Mouse (Mus musculus) heart, embryonic 16.5 days (tissue): Measurements from ENCODE around the gene Itpr1. TPM values are rescaled to one million over a fixed set of nuclear protein-coding genes. Genes with fewer than 3 reads are reported as not detected.
A peak's percentile ranks its signal among the peaks of the same experiment; 100 is the strongest.

ENCODE experiments used
- ATAC-seq: fragments of 200-750 bp; cut with Nextera tagmentation; replicated peaks from 2 replicates; pipeline ENCODE4 v1.8.0; 2017; ENCODE audit warnings: moderate number of reproducible peaks; ENCODE audit not compliant: insufficient read depth, low FRiP score; ENCODE audit errors: extremely low read depth
- H3K27ac ChIP-seq: fragments of 300-500 bp; sonication (generic); 2 replicates; pipeline ENCODE4 v1.5.1; 2014; ENCODE audit warnings: mild to moderate bottlenecking, low read length, control low read depth, moderate library complexity
- H3K27me3 ChIP-seq: fragments of 300-500 bp; sonication (generic); 2 replicates; pipeline ENCODE4 v1.6.1; 2014; ENCODE audit warnings: low read length, mixed read lengths; ENCODE audit not compliant: control insufficient read depth, insufficient read depth
- H3K36me3 ChIP-seq: fragments of 300-500 bp; sonication (generic); 2 replicates; pipeline ENCODE4 v1.6.1; 2014; ENCODE audit not compliant: control insufficient read depth, insufficient read depth
- H3K4me1 ChIP-seq: fragments of 300-500 bp; sonication (generic); 2 replicates; pipeline ENCODE4 v1.6.1; 2014; ENCODE audit warnings: low read length, mixed read lengths; ENCODE audit not compliant: control insufficient read depth, insufficient read depth
- H3K4me2 ChIP-seq: fragments of 300-500 bp; sonication (generic); 2 replicates; pipeline ENCODE4 v1.6.1; 2014; ENCODE audit warnings: low read depth, mild to moderate bottlenecking, control low read depth, low read length
- H3K4me3 ChIP-seq: fragments of 300-500 bp; sonication (generic); 2 replicates; pipeline ENCODE4 v1.5.1; 2014; ENCODE audit warnings: mild to moderate bottlenecking, control low read depth, low read length
- H3K9ac ChIP-seq: fragments of 300-500 bp; sonication (generic); 2 replicates; pipeline ENCODE4 v1.6.1; 2014; ENCODE audit warnings: low read length, control low read depth
- H3K9me3 ChIP-seq: fragments of 300-500 bp; sonication (generic); replicated peaks from 2 replicates; pipeline ENCODE4 v1.6.1; 2016; ENCODE audit warnings: low read length; ENCODE audit not compliant: control insufficient read depth
- WGBS: fragments of 180-500 bp; shearing (Covaris S2); extraction: QIAGEN DNeasy Blood & Tissue Kit; methylation state at CpG from one replicate; pipeline ENCODE4 v1.1.7; 2014; 5-methylcytosine and 5-hydroxymethylcytosine counted together
- polyA plus RNA-seq: library from polyadenylated mRNA; unstranded; fragments of >200 nt; fragmentation: Nextera tagmentation; extraction: Ambion mirVana; gene quantifications from 2 replicates; pipeline ENCODE4 v1.2.1, GENCODE M21; 2015

Itpr1 gene
- polyA plus RNA-seq, 1 experiment from 2014 or later: 10.8 TPM

DNA sequence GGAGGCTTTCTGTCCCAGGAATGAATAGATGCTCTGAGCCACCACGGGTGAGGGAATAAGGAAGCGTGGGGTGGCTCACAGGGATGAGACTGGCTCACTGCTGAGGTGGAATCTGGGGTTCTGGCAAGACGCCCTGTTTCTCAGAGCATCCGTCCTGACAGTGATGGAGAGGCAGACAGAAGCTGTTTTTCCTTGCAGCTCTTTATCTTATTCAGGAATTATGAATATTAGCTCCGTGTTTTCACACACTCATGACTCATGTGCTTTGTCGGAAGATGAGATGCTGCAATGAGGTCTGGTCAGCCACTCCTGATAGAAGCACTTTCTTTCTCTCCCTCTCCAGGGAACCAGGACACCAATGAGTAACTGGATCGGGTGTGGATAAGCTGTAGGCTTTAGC is 231.5 kb downstream of the Itpr1 start:
- Histone ChIP-seq H3K9ac (no peak overlapping the region), H3K9me3 (peaks cover 4% of the 10 kb centered on the region; the same call in 1 of the 2 replicates), H3K27me3 (no peaks in the 10 kb centered on the region), H3K4me3 (no peak overlapping the region), H3K27ac (no peak overlapping the region), H3K4me2 (no peak overlapping the region), H3K36me3 (peaks cover 17% of the 10 kb centered on the region), H3K4me1 (peaks cover 14% of the 10 kb centered on the region)
- ATAC-seq: no peak
- WGBS: 55% methylated on average over 7 of the region's 7 CpGs

DNA sequence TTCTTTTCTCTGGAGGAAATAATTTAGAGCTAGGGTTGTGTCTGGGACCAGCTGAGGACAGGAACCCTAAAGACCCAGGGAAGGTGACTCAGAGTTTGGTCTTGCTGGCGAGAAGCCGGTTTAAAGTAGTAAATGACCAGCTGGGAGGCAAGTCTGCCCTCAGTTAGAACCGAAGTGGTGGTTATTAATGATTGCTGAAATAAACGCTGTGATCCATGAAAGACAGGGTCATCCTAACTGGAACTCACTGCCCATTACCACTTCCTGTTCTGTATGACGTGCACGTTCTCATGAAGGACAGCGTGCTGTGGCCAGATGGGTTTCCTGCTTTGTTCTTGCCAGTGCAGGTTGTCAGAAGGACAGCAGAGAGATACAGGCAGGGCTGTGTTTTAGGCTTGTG is 232.1 kb downstream of the Itpr1 start:
- no peak overlapping the region for H3K4me2 ChIP-seq
- no peak overlapping the region for H3K4me3 ChIP-seq
- no peaks in the 10 kb centered on the region for H3K27me3 ChIP-seq
- H3K9ac ChIP-seq: no peak overlapping the region
- peaks cover 14% of the 10 kb centered on the region for H3K4me1 ChIP-seq
- WGBS: 68% methylated on average over 7 of the region's 7 CpGs
- no peak for ATAC-seq
- no peak overlapping the region for H3K27ac ChIP-seq
- peaks cover 4% of the 10 kb centered on the region; the same call in 1 of the 2 replicates for H3K9me3 ChIP-seq
- H3K36me3 ChIP-seq: peaks cover 18% of the 10 kb centered on the region

DNA sequence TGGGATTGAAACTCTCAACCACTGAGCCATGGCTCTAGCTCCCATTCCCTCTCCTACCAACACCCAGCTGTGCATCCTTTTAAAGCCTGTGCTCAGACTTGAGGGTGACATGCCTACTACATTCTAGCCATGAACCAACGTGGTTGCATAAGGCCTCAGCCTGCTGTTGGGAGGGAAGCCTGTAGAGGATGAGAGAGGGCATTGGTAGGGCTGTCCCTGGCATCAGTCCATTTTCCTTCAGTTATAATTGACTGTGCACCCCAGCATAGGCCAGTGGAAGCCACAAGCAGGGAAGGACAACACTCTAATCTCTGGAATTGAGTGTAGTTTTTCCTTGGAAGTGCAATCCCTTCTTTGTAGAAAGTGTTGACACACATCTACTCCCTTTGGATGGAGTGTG is 233.9 kb downstream of the Itpr1 start:
- Histone ChIP-seq H3K9ac (no peak overlapping the region), H3K27ac (peak overlapping the region; percentile 76), H3K4me2 (no peak overlapping the region), H3K27me3 (no peaks in the 10 kb centered on the region), H3K4me1 (peaks cover 20% of the 10 kb centered on the region), H3K4me3 (no peak overlapping the region), H3K36me3 (peaks cover 4% of the 10 kb centered on the region), H3K9me3 (no peaks in the 10 kb centered on the region)
- ATAC-seq: no peak
- 63% methylated on average over 1 of the region's 1 CpGs for WGBS

DNA sequence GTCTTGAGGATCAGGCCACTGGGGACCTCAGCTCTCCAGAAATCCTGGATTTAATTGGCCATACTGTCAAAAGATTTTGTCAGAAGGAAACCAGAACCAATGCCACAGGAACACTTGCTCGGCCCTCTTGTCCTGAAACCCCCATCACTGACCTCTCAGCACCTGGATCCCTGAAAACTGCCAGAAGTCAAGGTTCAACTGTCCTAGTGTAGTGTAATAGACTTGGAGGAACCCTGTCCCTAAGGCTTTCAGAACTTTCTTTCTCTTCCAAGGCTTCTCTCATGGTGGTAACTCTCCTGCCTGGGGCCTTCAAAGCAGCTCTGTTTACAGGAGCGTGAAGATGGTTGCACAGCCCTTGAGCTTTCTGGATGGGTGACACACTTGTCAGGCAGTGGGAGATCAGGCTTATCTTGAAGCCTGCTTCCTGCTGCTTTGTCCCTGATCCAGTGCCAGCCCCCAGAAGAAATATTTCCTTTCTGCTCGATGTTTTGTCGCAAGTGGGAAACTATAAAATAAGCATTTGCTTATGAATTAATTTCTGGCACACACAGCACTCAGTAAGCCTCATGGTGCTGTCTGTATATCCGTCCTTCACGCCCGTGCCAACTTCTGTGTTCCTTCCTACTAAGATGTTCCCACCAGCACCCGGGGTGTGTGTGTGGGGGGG is 234.4 kb downstream of the Itpr1 start:
- Histone ChIP-seq H3K27me3 (no peaks in the 10 kb centered on the region), H3K4me1 (peaks cover 20% of the 10 kb centered on the region), H3K9me3 (no peaks in the 10 kb centered on the region), H3K27ac (peak overlapping the region; percentile 76), H3K4me3 (no peak overlapping the region), H3K36me3 (0 out of 2 replicates have a peak, but pooled peaks cover 3% of the 10 kb centered on the region), H3K9ac (no peak overlapping the region), H3K4me2 (no peak overlapping the region)
- 37% methylated on average over 8 of the region's 8 CpGs for WGBS
- ATAC-seq: peak; percentile 39

DNA sequence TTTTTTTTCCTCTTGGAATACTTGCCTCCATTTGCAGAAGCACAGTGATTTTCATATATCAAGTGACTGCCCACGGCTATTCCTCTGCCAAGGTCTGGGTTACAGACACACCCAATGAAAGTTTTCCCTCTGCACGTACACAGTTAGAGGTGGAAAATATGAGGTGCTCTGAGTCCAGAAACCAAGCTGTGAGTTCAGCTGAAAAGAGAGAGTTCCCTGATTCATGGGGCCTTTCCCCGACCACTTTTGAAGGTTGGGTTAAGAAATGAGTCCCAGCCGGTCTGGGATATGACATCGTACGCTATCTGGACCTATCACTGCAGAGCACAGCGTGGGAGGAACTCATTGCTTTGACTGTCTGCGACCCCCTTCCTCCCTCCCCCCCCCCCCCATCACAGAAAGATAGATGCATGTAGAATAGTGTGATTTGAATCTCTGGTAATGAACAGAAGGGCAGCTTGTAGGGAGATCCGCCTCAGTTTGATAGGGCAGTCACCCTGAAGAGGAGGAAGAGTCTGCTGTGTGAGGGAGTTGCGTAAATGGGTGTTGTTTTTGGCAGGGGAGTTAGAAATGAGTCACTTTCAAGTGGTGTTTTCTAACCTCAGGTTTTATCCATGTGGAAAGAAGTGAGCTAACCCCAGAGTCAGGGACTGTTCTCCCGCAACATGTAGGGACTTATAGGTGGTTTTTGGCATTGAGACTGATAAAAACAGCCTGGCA is 235.3 kb downstream of the Itpr1 start:
- WGBS: 49% methylated on average over 11 of the region's 11 CpGs
- Histone ChIP-seq H3K9ac (no peak overlapping the region), H3K36me3 (0 out of 2 replicates have a peak, but pooled peaks cover 3% of the 10 kb centered on the region), H3K4me1 (peaks cover 20% of the 10 kb centered on the region), H3K27me3 (no peaks in the 10 kb centered on the region), H3K27ac (peak overlapping the region; percentile 76), H3K4me3 (no peak overlapping the region), H3K4me2 (no peak overlapping the region), H3K9me3 (no peaks in the 10 kb centered on the region)
- ATAC-seq: peak; percentile 65

DNA sequence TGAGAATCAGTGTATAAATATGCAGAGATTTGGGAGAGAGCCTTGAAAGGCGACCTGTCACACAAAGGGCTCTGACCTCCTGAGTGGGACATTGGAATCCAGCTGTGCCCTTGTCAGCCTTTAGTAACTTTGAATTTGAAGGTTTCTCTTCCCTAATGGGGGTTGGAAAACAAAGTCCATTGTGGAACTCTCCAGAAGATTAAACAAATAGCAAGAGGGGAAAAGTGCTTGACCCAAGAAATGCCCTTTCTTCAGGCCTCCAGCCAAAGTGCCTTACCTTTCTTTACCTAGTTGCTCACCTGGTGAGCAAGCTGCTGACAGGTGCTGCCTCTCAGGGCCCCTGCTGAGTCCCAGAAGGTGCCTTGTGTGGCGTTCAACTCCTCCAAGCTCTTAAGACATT is 236.0 kb downstream of the Itpr1 start:
- H3K9me3 ChIP-seq: no peaks in the 10 kb centered on the region
- H3K27me3 ChIP-seq: no peaks in the 10 kb centered on the region
- ATAC-seq: no peak
- H3K4me1 ChIP-seq: peaks cover 20% of the 10 kb centered on the region
- no peak overlapping the region for H3K4me3 ChIP-seq
- H3K4me2 ChIP-seq: no peak overlapping the region
- peak overlapping the region; percentile 76 for H3K27ac ChIP-seq
- 0 out of 2 replicates have a peak, but pooled peaks cover 3% of the 10 kb centered on the region for H3K36me3 ChIP-seq
- H3K9ac ChIP-seq: no peak overlapping the region
- 74% methylated on average over 2 of the region's 2 CpGs for WGBS

DNA sequence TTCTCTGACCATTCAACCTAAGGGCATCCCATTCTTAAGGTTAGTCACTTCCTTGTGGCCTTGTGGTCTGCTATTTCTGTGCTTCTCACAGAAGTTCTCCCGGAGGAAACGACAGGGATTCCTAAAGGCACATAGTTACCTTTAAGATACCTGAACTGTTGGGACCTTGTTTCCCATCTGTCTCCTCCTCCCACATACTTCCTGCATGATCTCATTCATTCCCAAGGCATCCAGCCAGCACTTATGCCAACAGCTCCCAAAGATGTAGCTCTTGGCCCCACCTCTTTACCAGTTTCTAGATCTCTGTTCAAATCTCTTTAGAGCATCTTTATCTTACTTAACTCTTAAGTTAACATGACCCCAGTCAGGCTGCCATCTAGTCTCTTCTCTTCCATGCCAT is 238.6 kb downstream of the Itpr1 start:
- no peak for ATAC-seq
- 0 out of 2 replicates have a peak, but pooled peaks cover 3% of the 10 kb centered on the region for H3K36me3 ChIP-seq
- H3K27ac ChIP-seq: no peak overlapping the region
- WGBS: 51% methylated on average over 2 of the region's 2 CpGs
- peaks cover 34% of the 10 kb centered on the region for H3K4me1 ChIP-seq
- H3K9me3 ChIP-seq: no peaks in the 10 kb centered on the region
- H3K9ac ChIP-seq: no peak overlapping the region
- H3K4me2 ChIP-seq: no peak overlapping the region
- H3K4me3 ChIP-seq: no peak overlapping the region
- no peaks in the 10 kb centered on the region for H3K27me3 ChIP-seq

DNA sequence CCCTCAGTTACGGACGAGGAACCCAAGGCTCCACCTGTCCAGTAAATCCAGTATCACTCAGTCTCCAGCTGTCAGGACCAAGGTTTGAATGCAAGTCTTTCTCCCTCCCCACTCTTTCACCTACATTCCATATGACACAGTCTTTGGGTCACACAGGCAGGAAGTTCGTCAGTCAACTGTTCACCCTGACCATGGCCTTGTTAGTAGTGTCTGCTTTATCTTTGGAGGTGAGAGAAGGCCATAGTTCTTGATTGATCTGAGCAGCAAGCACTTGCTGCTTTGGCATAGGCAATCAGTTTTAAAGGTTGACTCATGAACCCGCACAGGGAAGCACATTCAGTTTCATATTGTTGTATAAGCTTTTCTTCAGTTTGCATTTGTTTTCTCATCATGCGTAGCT is 240.7 kb downstream of the Itpr1 start:
- 88% methylated on average over 5 of the region's 5 CpGs for WGBS
- no peak for ATAC-seq
- H3K4me3 ChIP-seq: no peak overlapping the region
- no peaks in the 10 kb centered on the region for H3K27me3 ChIP-seq
- H3K9me3 ChIP-seq: no peaks in the 10 kb centered on the region
- H3K4me2 ChIP-seq: no peak overlapping the region
- no peak overlapping the region for H3K9ac ChIP-seq
- 0 out of 2 replicates have a peak, but pooled peaks cover 3% of the 10 kb centered on the region for H3K36me3 ChIP-seq
- H3K27ac ChIP-seq: no peak overlapping the region
- H3K4me1 ChIP-seq: peaks cover 36% of the 10 kb centered on the region
